Mouse (Mus musculus) forebrain, embryonic 15.5 days (tissue): ENCODE data around the gene Rpl37. TPM values are rescaled to one million over a fixed set of nuclear protein-coding genes. Genes with fewer than 3 reads are reported as not detected.

Source experiments
- ATAC-seq: fragments of 200-750 bp; cut with Nextera tagmentation; replicated peaks from 2 replicates; pipeline ENCODE4 v1.8.0; 2017; ENCODE audit warnings: mild to moderate bottlenecking, moderate TSS enrichment, moderate library complexity
- H3K27ac ChIP-seq: fragments of 300-500 bp; sonication (generic); replicated peaks from 2 replicates; pipeline ENCODE4 v1.5.1; 2015; ENCODE audit warnings: mild to moderate bottlenecking, inconsistent platforms
- H3K27me3 ChIP-seq: fragments of 300-500 bp; sonication (generic); 2 replicates; pipeline ENCODE4 v1.6.1; 2015; ENCODE audit warnings: inconsistent platforms
- H3K36me3 ChIP-seq: fragments of 300-500 bp; sonication (generic); 2 replicates; pipeline ENCODE4 v1.6.1; 2015; ENCODE audit warnings: mild to moderate bottlenecking, inconsistent platforms
- H3K4me1 ChIP-seq: fragments of 300-500 bp; sonication (generic); 2 replicates; pipeline ENCODE4 v1.6.1; 2015; ENCODE audit warnings: inconsistent platforms
- H3K4me2 ChIP-seq: fragments of 300-500 bp; sonication (generic); replicated peaks from 2 replicates; pipeline ENCODE4 v1.6.1; 2015; ENCODE audit warnings: mild to moderate bottlenecking, inconsistent platforms
- H3K4me3 ChIP-seq: fragments of 300-500 bp; sonication (generic); 2 replicates; pipeline ENCODE4 v1.5.1; 2015; ENCODE audit warnings: mild to moderate bottlenecking, inconsistent platforms
- H3K9ac ChIP-seq: fragments of 300-500 bp; sonication (generic); replicated peaks from 2 replicates; pipeline ENCODE4 v1.6.1; 2015; ENCODE audit warnings: mild to moderate bottlenecking, inconsistent platforms
- H3K9me3 ChIP-seq: fragments of 300-500 bp; sonication (generic); 2 replicates; pipeline ENCODE4 v1.6.1; 2016; ENCODE audit warnings: inconsistent platforms
- WGBS: fragments of 180-500 bp; shearing (Covaris S2); methylation state at CpG from one replicate; pipeline ENCODE4 v1.1.7; 2015; ENCODE audit warnings: mixed read lengths; 5-methylcytosine and 5-hydroxymethylcytosine counted together
- polyA plus RNA-seq: library from polyadenylated mRNA; unstranded; fragments of >200 nt; fragmentation: Nextera tagmentation; extraction: Ambion mirVana; gene quantifications from 2 replicates; pipeline ENCODE4 v1.2.1, GENCODE M21; 2015

Gene Rpl37
- polyA plus RNA-seq, 1 experiment from 2014 or later = 422 TPM

DNA sequence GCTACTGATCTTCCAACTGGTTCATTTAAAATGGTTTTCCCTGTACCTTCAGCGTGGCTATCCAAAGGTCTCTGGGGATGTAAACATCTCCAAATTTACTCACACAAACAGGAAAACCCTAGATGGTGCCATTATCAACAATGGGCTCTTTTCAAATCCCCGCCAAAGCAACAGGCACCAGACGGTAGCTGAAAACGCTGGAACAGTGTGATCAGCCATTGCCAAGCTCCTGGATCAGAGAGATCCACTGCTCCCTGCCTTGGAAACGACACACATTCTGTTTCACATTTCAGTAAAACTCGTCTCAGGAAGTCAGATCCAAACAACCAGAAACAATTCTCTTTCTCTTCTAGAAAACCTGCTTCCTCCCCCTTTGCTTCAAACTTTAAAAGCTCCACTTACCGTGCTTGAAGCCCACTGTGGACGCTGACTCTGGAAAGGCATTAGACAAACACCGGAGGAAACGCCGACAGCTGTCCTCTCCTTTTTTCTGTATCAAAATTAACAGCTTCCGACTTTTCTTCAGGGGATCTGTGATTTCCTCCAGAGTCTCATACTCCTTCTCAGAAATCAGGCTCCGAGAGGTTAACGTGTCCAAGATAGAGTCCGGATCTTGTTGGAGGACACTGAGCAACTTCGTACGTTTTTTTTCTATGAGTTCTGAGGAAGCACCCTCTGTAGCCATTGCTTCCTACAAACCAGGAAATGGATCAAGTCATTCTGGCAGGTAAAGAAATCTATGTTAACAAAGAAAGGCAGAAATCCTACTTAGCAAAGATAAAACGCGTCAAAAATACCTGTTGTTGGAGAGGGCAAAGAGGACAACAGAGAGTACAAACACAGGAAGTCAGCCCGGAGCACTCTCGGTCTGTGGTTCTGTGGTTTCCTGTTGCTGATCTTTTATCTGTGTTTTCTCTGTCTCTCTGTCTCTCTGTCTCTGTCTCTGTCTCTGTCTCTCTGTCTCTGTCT lies 8.5 kb upstream of the Rpl37 start, which contains the start of gene Card6:
Gene Card6, minus strand, starts transcription at position 854 of the 969 bp plus-strand sequence.
- ATAC-seq = no peak
- no peak within 1 kb of the TSS for H3K9ac ChIP-seq
- H3K9me3 ChIP-seq = no peaks in the 10 kb centered on the region
- H3K36me3 ChIP-seq = no peaks in the 10 kb centered on the region
- H3K4me2 ChIP-seq = no peak within 1 kb of the TSS
- no peaks in the 10 kb centered on the region for H3K4me1 ChIP-seq
- 73% methylated on average over 21 of the region's 21 CpGs for WGBS
- H3K27me3 ChIP-seq = no peaks in the 10 kb centered on the region
- no peak within 1 kb of the TSS for H3K27ac ChIP-seq
- H3K4me3 ChIP-seq = no peak within 1 kb of the TSS

DNA sequence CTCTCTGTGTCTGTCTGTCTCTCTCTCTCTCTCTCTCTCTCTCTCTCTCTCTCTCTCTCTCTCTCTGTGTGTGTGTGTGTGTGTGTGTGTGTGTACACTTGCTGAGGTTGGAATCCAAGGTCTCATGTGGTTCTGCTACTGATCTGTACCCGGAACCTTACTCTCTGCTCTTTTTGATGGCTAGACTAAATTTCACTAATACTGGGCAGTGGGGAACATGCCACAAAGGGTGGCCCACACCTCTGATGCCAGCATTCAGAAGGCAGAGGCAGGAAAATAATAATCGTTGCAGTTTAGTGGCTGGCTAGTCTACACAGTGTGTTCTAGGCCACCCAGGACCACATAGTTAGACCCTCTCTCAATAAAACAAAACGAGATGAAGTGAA lies 7.8 kb upstream of the Rpl37 start:
- H3K4me1 ChIP-seq = no peaks in the 10 kb centered on the region
- H3K36me3 ChIP-seq = no peaks in the 10 kb centered on the region
- no peak overlapping the region for H3K4me2 ChIP-seq
- no peak overlapping the region for H3K4me3 ChIP-seq
- H3K27me3 ChIP-seq = no peaks in the 10 kb centered on the region
- H3K27ac ChIP-seq = no peak overlapping the region
- no peak for ATAC-seq
- no peak overlapping the region for H3K9ac ChIP-seq
- 87% methylated on average over 3 of the region's 3 CpGs for WGBS
- no peaks in the 10 kb centered on the region for H3K9me3 ChIP-seq

- Histone ChIP-seq H3K9ac (no peak overlapping the region), H3K36me3 (peaks cover under 1% of the 10 kb centered on the region; the same call in 1 of the 2 replicates), H3K9me3 (no peaks in the 10 kb centered on the region), H3K4me1 (peaks cover 15% of the 10 kb centered on the region), H3K27ac (no peak overlapping the region), H3K4me3 (no peak overlapping the region), H3K4me2 (no peak overlapping the region), H3K27me3 (no peaks in the 10 kb centered on the region)
- ATAC-seq = no peak
- 92% methylated on average over 3 of the region's 3 CpGs for WGBS
Measured at GRCm38 (mm10) chr15:5112651-5113050, 3.8 kb upstream of the Rpl37 start.

DNA sequence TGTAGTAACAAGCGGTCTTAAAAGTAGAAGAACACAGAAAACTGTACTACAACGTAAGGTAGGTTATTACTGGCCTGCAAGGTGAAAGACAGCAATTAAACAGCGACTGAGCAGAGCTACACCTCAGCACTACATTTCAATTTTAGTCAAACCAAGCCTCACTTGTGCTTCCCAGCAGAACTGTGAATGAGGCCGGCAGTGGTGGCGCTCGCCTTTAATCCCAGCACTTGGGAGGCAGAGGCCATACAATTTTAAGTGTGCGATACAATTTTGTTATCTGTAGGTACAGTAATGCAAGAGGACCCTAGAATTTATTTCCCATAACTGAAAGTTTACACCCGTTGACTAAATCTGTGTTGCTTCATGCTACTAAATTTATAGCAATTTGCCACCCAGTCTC lies 1.3 kb upstream of the Rpl37 start:
- Histone ChIP-seq H3K27me3 (no peaks in the 10 kb centered on the region), H3K4me3 (peak overlapping the region; percentile 97), H3K9ac (peak overlapping the region; percentile 68; the same call in 1 of the 2 replicates), H3K4me1 (peaks cover 27% of the 10 kb centered on the region), H3K27ac (no peak overlapping the region), H3K4me2 (peak overlapping the region; percentile 81), H3K9me3 (no peaks in the 10 kb centered on the region), H3K36me3 (peaks cover 24% of the 10 kb centered on the region)
- WGBS = 68% methylated on average over 8 of the region's 8 CpGs
- ATAC-seq = no peak

- WGBS = 2% methylated on average over 22 of the region's 22 CpGs
- Histone ChIP-seq H3K9ac (peak overlapping the region; percentile 99), H3K27me3 (no peaks in the 10 kb centered on the region), H3K27ac (peak overlapping the region; percentile 91), H3K4me3 (peak overlapping the region; percentile 97), H3K4me2 (peak overlapping the region; percentile 81), H3K9me3 (no peaks in the 10 kb centered on the region), H3K36me3 (peaks cover 43% of the 10 kb centered on the region), H3K4me1 (peaks cover 27% of the 10 kb centered on the region)
- no peak for ATAC-seq
Measured at GRCm38 (mm10) chr15:5117031-5117601, 671 bp downstream of the Rpl37 start.

DNA sequence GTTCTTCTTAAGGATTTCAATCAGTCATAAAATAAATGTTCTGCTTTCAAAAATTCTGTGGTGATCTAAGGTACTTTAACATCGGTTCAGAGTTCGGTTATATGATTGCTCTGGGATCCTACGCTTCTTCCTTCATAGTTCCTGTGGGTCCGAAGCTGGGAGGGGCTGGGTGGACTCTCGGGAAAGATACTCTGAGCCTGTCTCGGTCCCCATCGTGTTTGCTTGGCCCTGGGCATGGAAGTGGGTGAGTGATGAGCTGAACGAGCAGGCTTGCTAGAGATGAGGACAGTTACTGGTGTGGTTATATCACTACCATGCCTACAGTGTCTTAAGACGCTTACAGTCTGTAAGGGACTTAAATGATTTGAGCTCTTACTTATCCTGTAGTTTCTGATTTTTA lies 2.2 kb downstream of the Rpl37 start:
- Histone ChIP-seq H3K27ac (no peak overlapping the region), H3K9me3 (no peaks in the 10 kb centered on the region), H3K9ac (no peak overlapping the region), H3K4me3 (no peak overlapping the region), H3K36me3 (peaks cover 54% of the 10 kb centered on the region), H3K27me3 (no peaks in the 10 kb centered on the region), H3K4me2 (no peak overlapping the region), H3K4me1 (peaks cover 27% of the 10 kb centered on the region)
- no peak for ATAC-seq
- WGBS = 92% methylated on average over 9 of the region's 9 CpGs

- H3K9me3 ChIP-seq = no peaks in the 10 kb centered on the region
- no peak overlapping the region for H3K4me3 ChIP-seq
- H3K36me3 ChIP-seq = peaks cover 55% of the 10 kb centered on the region
- H3K9ac ChIP-seq = no peak overlapping the region
- no peak for ATAC-seq
- H3K4me2 ChIP-seq = no peak overlapping the region
- no peak overlapping the region for H3K27ac ChIP-seq
- WGBS = 88% methylated on average over 2 of the region's 2 CpGs
- H3K4me1 ChIP-seq = peaks cover 27% of the 10 kb centered on the region
- no peaks in the 10 kb centered on the region for H3K27me3 ChIP-seq
Measured at GRCm38 (mm10) chr15:5119192-5119591, 2.7 kb downstream of the Rpl37 start.

DNA sequence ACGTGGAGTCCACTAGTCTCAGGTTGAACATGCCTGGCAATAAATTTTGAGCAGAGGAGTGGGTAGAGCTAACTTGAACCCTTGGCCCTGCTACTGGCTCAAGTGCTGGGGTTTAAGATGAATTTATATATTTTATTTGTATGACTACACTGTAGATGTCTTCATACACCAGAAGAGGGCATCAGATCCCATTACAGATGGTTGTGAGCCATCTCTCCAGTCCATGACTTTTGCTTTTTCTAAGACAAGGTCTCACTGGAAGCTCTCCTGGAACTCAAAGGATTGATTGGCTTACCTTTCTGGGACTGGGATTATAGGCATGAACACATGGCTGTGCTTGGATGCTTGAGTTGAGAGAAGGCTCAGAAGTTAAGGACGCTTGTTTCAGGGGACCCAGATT lies 3.3 kb downstream of the Rpl37 start:
- Histone ChIP-seq H3K27me3 (no peaks in the 10 kb centered on the region), H3K9ac (no peak overlapping the region), H3K4me2 (no peak overlapping the region), H3K27ac (no peak overlapping the region), H3K4me3 (no peak overlapping the region), H3K4me1 (peaks cover 27% of the 10 kb centered on the region), H3K9me3 (no peaks in the 10 kb centered on the region), H3K36me3 (peaks cover 60% of the 10 kb centered on the region)
- no peak for ATAC-seq
- WGBS = 95% methylated on average over 2 of the region's 2 CpGs

DNA sequence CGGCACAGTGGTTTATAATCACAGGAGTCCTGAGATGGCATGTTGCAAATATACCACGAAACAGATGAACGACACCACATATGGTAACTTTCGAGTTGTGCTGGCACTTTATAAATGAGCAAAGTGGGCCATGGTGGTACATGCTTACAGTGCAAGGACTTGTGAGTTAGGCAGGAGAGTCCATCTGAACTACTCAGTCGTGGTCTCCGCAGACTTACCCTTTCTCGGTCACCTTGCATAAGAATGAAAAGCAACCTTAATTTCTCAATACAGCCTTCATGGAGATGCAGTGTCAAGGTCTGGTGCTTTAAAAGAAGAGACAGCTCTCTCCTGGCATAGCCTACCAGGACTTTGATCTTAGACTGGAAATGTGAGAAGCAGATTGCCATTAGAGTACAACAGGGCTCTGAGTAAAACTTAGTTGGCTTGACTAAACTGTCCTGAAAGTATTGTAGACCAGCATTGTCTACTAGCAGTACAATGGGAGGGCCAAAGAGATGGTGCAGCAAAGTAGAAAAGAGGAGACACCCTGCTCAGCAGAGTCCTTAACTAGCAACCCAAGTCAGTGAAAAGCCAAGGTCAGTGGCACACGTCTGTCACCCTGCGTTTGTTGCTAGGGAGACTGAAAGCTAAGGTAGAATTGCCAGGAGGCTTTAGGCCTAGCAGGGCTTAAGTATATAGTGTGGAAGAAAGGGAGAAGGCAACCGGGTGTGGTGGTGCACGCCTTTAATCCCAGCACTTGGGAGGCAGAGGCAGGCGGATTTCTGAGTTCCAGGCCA lies 5.3 kb downstream of the Rpl37 start:
- Histone ChIP-seq H3K36me3 (peaks cover 66% of the 10 kb centered on the region), H3K4me2 (no peak overlapping the region)
- WGBS = 91% methylated on average over 12 of the region's 12 CpGs

DNA sequence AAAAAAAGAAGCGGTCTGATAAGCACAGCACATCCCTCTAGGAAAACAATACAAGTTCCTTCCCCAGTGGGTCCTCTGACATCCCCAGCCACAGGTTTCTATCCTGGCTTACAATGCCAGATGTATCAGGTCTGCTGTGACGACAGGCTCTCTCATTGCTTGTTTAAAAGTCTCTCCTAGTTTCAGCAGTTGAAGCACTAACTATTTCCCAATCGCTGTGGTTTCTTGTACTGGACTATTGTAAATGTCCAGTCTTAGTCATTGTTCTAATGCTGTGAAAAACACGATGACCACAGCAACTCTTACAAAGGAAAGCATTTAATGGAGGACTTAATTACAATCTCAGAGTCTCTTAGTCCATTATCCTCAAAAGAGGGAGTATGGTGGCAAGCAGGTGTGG lies 10.0 kb downstream of the Rpl37 start:
- no peaks in the 10 kb centered on the region for H3K4me1 ChIP-seq
- H3K4me3 ChIP-seq = no peak overlapping the region
- 65% methylated on average over 4 of the region's 4 CpGs for WGBS
- ATAC-seq = no peak
- no peaks in the 10 kb centered on the region for H3K27me3 ChIP-seq
- no peaks in the 10 kb centered on the region for H3K9me3 ChIP-seq
- peaks cover 30% of the 10 kb centered on the region for H3K36me3 ChIP-seq
- H3K9ac ChIP-seq = no peak overlapping the region
- H3K4me2 ChIP-seq = no peak overlapping the region
- no peak overlapping the region for H3K27ac ChIP-seq

More for the DNA sequence above, 5.3 kb downstream of the Rpl37 start:
- Histone ChIP-seq H3K27me3 (no peaks in the 10 kb centered on the region), H3K9me3 (no peaks in the 10 kb centered on the region), H3K4me3 (no peak overlapping the region), H3K4me1 (peaks cover 18% of the 10 kb centered on the region), H3K9ac (no peak overlapping the region), H3K27ac (no peak overlapping the region)
- no peak for ATAC-seq

- WGBS = 86% methylated on average over 2 of the region's 2 CpGs
- Histone ChIP-seq H3K9me3 (no peaks in the 10 kb centered on the region), H3K4me2 (no peak overlapping the region), H3K9ac (no peak overlapping the region), H3K4me3 (no peak overlapping the region), H3K27ac (no peak overlapping the region), H3K4me1 (no peaks in the 10 kb centered on the region), H3K36me3 (peaks cover 21% of the 10 kb centered on the region), H3K27me3 (no peaks in the 10 kb centered on the region)
- no peak for ATAC-seq
Measured at GRCm38 (mm10) chr15:5127487-5127886, 11.0 kb downstream of the Rpl37 start.
